Mouse (Mus musculus) kidney, embryonic 15.5 days (tissue): Measurements from ENCODE around the gene Cx3cl1. TPM values are rescaled to one million over a fixed set of nuclear protein-coding genes. Genes with fewer than 3 reads are reported as not detected.

Source experiments
- ATAC-seq: fragments of 200-750 bp; cut with Nextera tagmentation; replicated peaks from 2 replicates; pipeline ENCODE4 v1.8.0; 2017; ENCODE audit warnings: moderate TSS enrichment; ENCODE audit not compliant: low FRiP score
- H3K27ac ChIP-seq: fragments of 300-500 bp; sonication (generic); 2 replicates; pipeline ENCODE4 v1.5.1; 2015; ENCODE audit warnings: mild to moderate bottlenecking, inconsistent platforms
- H3K27me3 ChIP-seq: fragments of 300-500 bp; sonication (generic); 2 replicates; pipeline ENCODE4 v1.6.1; 2015; ENCODE audit warnings: inconsistent platforms
- H3K36me3 ChIP-seq: fragments of 300-500 bp; sonication (generic); 2 replicates; pipeline ENCODE4 v1.6.1; 2015; ENCODE audit warnings: inconsistent platforms
- H3K4me1 ChIP-seq: fragments of 300-500 bp; sonication (generic); 2 replicates; pipeline ENCODE4 v1.6.1; 2015; ENCODE audit warnings: inconsistent platforms
- H3K4me2 ChIP-seq: fragments of 300-500 bp; sonication (generic); 2 replicates; pipeline ENCODE4 v1.6.1; 2015; ENCODE audit warnings: moderate library complexity, mild to moderate bottlenecking, inconsistent platforms
- H3K4me3 ChIP-seq: fragments of 300-500 bp; sonication (generic); replicated peaks from 2 replicates; pipeline ENCODE4 v1.5.1; 2015; ENCODE audit warnings: mild to moderate bottlenecking, inconsistent platforms
- H3K9ac ChIP-seq: fragments of 300-500 bp; sonication (generic); 2 replicates; pipeline ENCODE4 v1.6.1; 2015; ENCODE audit warnings: mild to moderate bottlenecking, inconsistent platforms
- H3K9me3 ChIP-seq: fragments of 300-500 bp; sonication (generic); replicated peaks from 2 replicates; pipeline ENCODE4 v1.6.1; 2016; ENCODE audit warnings: inconsistent platforms
- WGBS: fragments of 180-500 bp; shearing (Covaris S2); methylation state at CpG from one replicate; pipeline ENCODE4 v1.1.7; 2015; ENCODE audit warnings: mixed read lengths; 5-methylcytosine and 5-hydroxymethylcytosine counted together
- polyA plus RNA-seq: library from polyadenylated mRNA; unstranded; fragments of >200 nt; fragmentation: Nextera tagmentation; extraction: Ambion mirVana; gene quantifications from 2 replicates; pipeline ENCODE4 v1.2.1, GENCODE M21; 2015

Cx3cl1 gene
- polyA plus RNA-seq, 1 experiment from 2014 or later, result 9.6 TPM

DNA sequence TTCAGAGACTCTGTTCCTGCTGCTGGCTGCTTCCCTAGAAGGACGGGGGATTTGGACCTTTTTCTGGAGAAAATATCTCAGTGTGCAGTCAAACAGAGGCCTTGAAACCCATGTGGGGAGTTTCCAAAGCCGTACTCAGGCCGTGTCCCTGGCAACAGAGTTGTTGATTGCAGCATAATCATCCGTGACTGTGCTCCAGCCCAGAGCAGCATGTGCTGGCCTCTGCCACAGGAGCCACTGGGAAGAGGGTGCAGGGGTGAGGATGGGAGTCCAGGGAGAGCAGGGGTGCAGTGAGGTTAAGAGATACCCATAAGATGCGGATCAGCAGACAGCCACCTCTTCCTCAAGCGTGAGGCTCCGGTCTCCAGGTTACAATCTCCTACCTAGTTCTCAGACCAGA lies 35.7 kb downstream of the Cx3cl1 start:
- no peak overlapping the region for H3K27ac ChIP-seq
- 0 out of 2 replicates have a peak, but pooled peaks cover 2% of the 10 kb centered on the region for H3K4me1 ChIP-seq
- H3K36me3 ChIP-seq, result no peaks in the 10 kb centered on the region
- H3K4me2 ChIP-seq, result no peak overlapping the region
- H3K27me3 ChIP-seq, result no peaks in the 10 kb centered on the region
- H3K9ac ChIP-seq, result no peak overlapping the region
- WGBS, result 53% methylated on average over 7 of the region's 7 CpGs
- ATAC-seq, result 0 out of 2 replicates have a peak, but pooled peaks have one; percentile 17
- no peak overlapping the region for H3K4me3 ChIP-seq
- H3K9me3 ChIP-seq, result no peaks in the 10 kb centered on the region

DNA sequence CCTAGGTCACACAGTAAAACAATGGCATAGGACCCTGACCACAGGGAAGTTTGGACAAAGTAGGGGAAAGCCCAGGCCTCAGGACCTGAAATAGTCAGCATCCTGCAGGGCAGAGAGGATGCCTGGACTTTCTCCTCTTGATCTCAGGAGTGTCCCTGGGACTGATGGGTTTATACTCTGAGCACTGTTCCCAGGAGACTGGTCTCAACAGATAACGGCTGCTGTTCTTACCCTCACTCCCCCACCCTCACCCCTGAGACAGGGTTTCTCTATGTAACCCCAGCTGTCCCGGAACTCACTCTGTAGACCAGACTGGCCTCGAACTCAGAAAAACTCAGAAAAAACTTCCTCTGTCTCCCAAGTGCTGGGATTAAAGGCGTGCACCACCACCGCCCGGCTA lies 36.6 kb downstream of the Cx3cl1 start:
- no peak overlapping the region for H3K27ac ChIP-seq
- no peaks in the 10 kb centered on the region for H3K27me3 ChIP-seq
- H3K4me2 ChIP-seq, result no peak overlapping the region
- H3K9me3 ChIP-seq, result no peaks in the 10 kb centered on the region
- H3K9ac ChIP-seq, result no peak overlapping the region
- ATAC-seq, result no peak
- 0 out of 2 replicates have a peak, but pooled peaks cover 4% of the 10 kb centered on the region for H3K4me1 ChIP-seq
- no peaks in the 10 kb centered on the region for H3K36me3 ChIP-seq
- 74% methylated on average over 6 of the region's 6 CpGs for WGBS
- no peak overlapping the region for H3K4me3 ChIP-seq

DNA sequence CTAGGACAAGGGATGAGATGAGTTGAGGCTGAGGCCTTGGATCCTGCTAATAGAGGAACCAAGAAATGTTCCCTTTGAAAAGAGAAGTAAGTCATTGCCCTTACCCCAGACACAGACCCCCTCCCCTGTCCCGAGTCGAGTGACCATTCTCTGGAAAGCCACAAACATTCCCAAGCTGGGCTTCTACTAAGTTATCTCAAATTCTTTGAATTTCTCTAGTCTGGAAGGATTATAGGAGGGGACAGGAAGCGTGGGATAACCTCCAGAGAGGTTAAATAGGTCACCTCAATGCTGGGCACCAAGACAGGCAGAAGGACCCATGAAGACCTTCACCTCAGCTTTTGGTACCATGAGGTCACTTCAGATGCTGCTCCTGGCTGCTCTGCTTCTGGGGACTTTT lies 38.3 kb downstream of the Cx3cl1 start, which contains the start of gene Ccl17:
Ccl17 (plus strand) TSS at position 301 of the 400 bp plus-strand sequence.
- H3K27ac ChIP-seq, result no peak within 1 kb of the TSS
- H3K4me1 ChIP-seq, result 0 out of 2 replicates have a peak, but pooled peaks cover 4% of the 10 kb centered on the region
- no peak within 1 kb of the TSS for H3K4me2 ChIP-seq
- H3K27me3 ChIP-seq, result no peaks in the 10 kb centered on the region
- no peak for ATAC-seq
- H3K9ac ChIP-seq, result no peak within 1 kb of the TSS
- H3K9me3 ChIP-seq, result no peaks in the 10 kb centered on the region
- no peak within 1 kb of the TSS for H3K4me3 ChIP-seq
- no peaks in the 10 kb centered on the region for H3K36me3 ChIP-seq
- 71% methylated on average over 3 of the region's 3 CpGs for WGBS

DNA sequence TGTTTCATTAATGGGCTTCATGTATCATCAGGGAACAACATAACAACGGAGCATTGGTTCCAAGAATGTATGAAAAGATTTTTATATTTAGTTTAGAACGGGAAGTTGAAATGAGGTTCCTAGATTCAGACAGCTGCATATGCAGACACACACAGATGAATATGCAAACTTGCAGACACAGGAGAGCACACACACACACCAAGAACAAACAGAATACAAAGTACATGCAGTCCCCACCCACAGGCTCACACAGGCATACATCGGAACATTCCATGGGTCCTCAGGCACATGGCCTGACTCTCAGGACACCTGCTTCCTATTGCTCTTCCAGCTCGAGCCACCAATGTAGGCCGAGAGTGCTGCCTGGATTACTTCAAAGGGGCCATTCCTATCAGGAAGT lies 39.0 kb downstream of the Cx3cl1 start:
- Histone ChIP-seq H3K4me3 (no peak overlapping the region), H3K9ac (no peak overlapping the region), H3K36me3 (no peaks in the 10 kb centered on the region), H3K27ac (no peak overlapping the region), H3K27me3 (no peaks in the 10 kb centered on the region), H3K9me3 (no peaks in the 10 kb centered on the region), H3K4me2 (no peak overlapping the region), H3K4me1 (0 out of 2 replicates have a peak, but pooled peaks cover 4% of the 10 kb centered on the region)
- ATAC-seq, result no peak
- WGBS, result 75% methylated on average over 5 of the region's 5 CpGs

DNA sequence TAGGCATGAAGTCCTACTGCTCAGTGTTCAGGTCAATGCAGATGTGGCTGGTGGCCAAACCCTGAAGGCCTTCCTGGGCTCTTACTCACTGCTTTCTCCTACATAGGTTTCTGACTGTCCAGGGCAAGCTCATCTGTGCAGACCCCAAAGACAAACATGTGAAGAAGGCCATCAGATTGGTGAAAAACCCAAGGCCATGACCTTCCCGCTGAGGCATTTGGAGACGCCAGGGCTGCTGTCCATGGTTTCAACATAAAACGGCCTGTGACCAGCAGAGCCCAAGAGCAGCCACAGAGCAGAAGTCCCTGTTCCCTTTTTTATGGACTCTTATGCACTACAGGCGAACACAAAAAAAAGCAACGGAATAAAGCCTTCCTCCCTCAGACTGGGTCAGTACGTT lies 39.8 kb downstream of the Cx3cl1 start:
- Histone ChIP-seq H3K4me3 (no peak overlapping the region), H3K27me3 (no peaks in the 10 kb centered on the region), H3K27ac (no peak overlapping the region), H3K36me3 (no peaks in the 10 kb centered on the region), H3K4me1 (0 out of 2 replicates have a peak, but pooled peaks cover 4% of the 10 kb centered on the region), H3K9ac (no peak overlapping the region), H3K9me3 (no peaks in the 10 kb centered on the region), H3K4me2 (no peak overlapping the region)
- WGBS, result 62% methylated on average over 6 of the region's 6 CpGs
- ATAC-seq, result no peak; the same call in 1 of the 2 replicates

DNA sequence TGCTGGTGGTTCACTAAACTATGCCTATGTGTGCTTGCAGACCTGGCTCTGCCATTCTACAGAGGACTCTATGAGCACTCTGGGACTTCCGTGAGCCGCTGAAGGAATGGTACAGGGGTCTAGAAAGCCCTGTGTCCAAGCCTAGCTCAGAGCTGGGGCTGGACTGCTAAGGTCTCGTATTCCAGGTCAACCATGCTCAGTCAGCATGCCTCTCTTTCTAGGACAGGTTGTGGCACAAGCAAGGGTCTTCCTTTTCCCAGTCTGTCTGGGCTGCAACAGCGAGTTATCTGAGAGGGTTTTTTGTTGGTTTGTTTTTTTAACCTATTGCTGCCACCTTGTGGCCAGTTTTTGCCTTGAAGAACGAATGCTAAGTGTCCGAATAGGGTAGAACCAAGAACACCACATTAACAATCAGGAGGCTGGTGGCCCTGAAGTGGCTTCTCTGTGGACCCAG lies 40.9 kb downstream of the Cx3cl1 start:
- Histone ChIP-seq H3K4me2 (peak overlapping the region; percentile 36), H3K36me3 (no peaks in the 10 kb centered on the region), H3K27me3 (no peaks in the 10 kb centered on the region), H3K4me1 (0 out of 2 replicates have a peak, but pooled peaks cover 4% of the 10 kb centered on the region), H3K9me3 (no peaks in the 10 kb centered on the region), H3K9ac (no peak overlapping the region), H3K27ac (no peak overlapping the region), H3K4me3 (no peak overlapping the region)
- 30% methylated on average over 6 of the region's 6 CpGs for WGBS
- peak; percentile 65 for ATAC-seq

DNA sequence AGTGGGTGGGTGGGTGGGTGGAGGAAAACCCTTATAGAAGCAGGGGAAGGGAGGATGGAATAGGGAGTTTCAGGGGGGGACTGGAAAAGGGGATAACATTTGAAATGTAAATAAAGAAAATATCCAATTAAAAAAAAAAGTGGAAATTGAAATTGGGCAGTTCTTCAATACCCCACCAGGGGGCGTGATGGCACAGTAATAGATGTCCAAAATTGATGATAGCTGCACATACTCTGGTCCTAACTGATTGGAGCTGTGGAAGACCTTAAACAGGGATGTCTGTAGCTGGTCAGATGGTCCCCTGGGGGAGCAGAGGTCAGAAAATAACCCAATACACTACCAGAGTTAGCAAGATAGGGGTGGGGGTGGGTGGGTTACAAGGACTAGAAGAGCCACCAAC lies 42.7 kb downstream of the Cx3cl1 start:
- no peaks in the 10 kb centered on the region for H3K36me3 ChIP-seq
- no peak overlapping the region for H3K27ac ChIP-seq
- no peaks in the 10 kb centered on the region for H3K27me3 ChIP-seq
- no peak overlapping the region for H3K4me2 ChIP-seq
- H3K9me3 ChIP-seq, result no peaks in the 10 kb centered on the region
- H3K4me1 ChIP-seq, result 0 out of 2 replicates have a peak, but pooled peaks cover 4% of the 10 kb centered on the region
- ATAC-seq, result no peak
- no peak overlapping the region for H3K4me3 ChIP-seq
- H3K9ac ChIP-seq, result no peak overlapping the region
- 0% methylated on average over 1 of the region's 1 CpGs for WGBS

DNA sequence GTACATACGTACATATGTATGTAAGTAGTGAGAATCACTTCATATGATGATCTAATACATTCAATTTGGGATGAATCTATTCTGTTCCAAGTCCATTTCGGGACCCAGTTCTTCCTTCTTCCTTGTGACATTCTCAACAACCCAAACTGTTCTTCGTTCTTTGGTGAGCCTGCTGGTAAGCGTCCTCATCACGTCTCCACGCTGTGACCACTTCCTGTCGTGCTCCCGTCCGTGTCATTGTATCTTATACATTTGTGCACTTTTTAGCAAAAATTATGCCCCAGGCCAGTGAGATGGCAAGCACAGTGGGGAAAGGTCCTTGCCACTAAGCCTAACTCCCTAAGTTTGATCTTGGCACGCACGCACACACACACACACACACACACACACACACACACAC lies 46.1 kb downstream of the Cx3cl1 start:
- Histone ChIP-seq H3K36me3 (peaks cover 27% of the 10 kb centered on the region), H3K9ac (no peak overlapping the region), H3K27ac (no peak overlapping the region), H3K4me3 (no peak overlapping the region), H3K4me2 (no peak overlapping the region), H3K27me3 (no peaks in the 10 kb centered on the region), H3K9me3 (no peaks in the 10 kb centered on the region), H3K4me1 (peaks cover 3% of the 10 kb centered on the region; the same call in 1 of the 2 replicates)
- WGBS, result 87% methylated on average over 11 of the region's 11 CpGs
- no peak for ATAC-seq

DNA sequence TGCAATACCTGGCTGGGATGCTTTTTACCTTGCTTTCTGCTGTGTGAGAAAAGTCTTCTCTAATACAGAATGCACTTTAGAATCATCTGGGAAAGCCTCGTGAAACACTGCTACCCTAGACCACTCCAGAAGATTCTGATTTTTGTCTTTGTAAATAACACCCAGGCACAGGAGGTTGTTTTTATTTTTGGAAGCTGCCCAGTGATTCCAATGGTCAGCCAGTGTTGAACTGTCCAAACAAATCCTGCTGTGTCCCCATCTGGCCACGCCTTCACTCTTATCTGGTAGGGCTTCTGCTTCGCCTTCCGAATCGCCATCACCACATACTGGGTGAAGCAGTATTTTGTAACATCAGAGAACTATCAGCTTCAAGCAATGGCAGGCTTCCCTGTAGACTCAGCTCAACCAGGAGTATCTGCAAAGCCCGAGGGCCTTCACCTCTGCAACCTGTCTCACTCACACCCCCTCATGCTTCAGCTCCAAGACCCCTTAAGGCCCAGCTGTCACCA lies 47.9 kb downstream of the Cx3cl1 start:
- H3K9me3 ChIP-seq, result no peaks in the 10 kb centered on the region
- no peak for ATAC-seq
- H3K36me3 ChIP-seq, result peaks cover 45% of the 10 kb centered on the region
- 84% methylated on average over 6 of the region's 6 CpGs for WGBS
- peaks cover 12% of the 10 kb centered on the region for H3K4me1 ChIP-seq
- H3K4me3 ChIP-seq, result no peak overlapping the region
- no peak overlapping the region for H3K9ac ChIP-seq
- H3K27ac ChIP-seq, result no peak overlapping the region
- no peak overlapping the region for H3K4me2 ChIP-seq
- no peaks in the 10 kb centered on the region for H3K27me3 ChIP-seq

DNA sequence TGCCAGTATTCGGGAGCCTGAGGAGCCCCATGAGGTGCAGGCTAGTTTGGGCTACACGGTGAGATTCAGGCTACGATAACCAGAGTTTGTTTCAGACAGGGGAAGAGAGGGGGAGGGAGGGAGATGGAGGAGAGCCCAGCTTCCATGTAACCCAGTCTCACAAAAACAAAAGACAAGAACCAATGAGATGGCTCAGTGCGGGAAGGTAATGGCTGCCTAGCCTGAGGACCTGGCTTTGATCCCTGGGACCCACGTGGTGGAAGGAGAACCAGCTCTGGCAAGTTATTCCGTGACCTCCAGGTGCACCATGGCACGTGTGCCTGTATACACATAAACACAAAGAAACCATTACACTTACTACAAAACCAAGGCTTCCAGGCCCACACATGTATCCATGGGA lies 48.7 kb downstream of the Cx3cl1 start:
- H3K4me2 ChIP-seq, result no peak overlapping the region

DNA sequence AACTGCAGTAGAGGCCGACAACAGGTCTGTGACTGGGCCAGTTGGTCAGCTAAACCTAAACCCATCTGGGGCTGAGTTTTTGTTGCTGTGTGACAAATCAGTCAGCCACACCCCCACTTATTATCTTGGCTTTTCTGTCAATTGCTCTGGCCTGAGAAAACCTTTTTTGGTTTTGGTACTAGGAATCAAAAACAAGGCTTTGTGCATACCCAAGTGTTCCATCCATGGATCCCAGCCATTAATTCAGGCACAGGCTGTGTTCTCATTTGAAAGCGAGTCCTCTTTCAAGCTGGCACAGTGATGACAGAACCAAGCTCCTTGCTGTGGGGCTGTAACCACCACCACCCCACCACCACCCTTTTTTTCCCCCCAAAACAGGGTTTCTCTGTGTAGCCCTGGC lies 49.6 kb downstream of the Cx3cl1 start:
- Histone ChIP-seq H3K4me1 (peaks cover 12% of the 10 kb centered on the region), H3K27me3 (no peaks in the 10 kb centered on the region), H3K4me2 (no peak overlapping the region), H3K9ac (no peak overlapping the region), H3K9me3 (no peaks in the 10 kb centered on the region), H3K4me3 (no peak overlapping the region), H3K27ac (no peak overlapping the region), H3K36me3 (peaks cover 60% of the 10 kb centered on the region)
- ATAC-seq, result no peak
- 95% methylated on average over 2 of the region's 2 CpGs for WGBS

More for the DNA sequence above, 48.7 kb downstream of the Cx3cl1 start:
- Histone ChIP-seq H3K27me3 (no peaks in the 10 kb centered on the region), H3K9ac (no peak overlapping the region), H3K36me3 (peaks cover 52% of the 10 kb centered on the region), H3K27ac (no peak overlapping the region), H3K9me3 (no peaks in the 10 kb centered on the region), H3K4me3 (no peak overlapping the region), H3K4me1 (peaks cover 12% of the 10 kb centered on the region)
- 78% methylated on average over 7 of the region's 7 CpGs for WGBS
- no peak for ATAC-seq

DNA sequence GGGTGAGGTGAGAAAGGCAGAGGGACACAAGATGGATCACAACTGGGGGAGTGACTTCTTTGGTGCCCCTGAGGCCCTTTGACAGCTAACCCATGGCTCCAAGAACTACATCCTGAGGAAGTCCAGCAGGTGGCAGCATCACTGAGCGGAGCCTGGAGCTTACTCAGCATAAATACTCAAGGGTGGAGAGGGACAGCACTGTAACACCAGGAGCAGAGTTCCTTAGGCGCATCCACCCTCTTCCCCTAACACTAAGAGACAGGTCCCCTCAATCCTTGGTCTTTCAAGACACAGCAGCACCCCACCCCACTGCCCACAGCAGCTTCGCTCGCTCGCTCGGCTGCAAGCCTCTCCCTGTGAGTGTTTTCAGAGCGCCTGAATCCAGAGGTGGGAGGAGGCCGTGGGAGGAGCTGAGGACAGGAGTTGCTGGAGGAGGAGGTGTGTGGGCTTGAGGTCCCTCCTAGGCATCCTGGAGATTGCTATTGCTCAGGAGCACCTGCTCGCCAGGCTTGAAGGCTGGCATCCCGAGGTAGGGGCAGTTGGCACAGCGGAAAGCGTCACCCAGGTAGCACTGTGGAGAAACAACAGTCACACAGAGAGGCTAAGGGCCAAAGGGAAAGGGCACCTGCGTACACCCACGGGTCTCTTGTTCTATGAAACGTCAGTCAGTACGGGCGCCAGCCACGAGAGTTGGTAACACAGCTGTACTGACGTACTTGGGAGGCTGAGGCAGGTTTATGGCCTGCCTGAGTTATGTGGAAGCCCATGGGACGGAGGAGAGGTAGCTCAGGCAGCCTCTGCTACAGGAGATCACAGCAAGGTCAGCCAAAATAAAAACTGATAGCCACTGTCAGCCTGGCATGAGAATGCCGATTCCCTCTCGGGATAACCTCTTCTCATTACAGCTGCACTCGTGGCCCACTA lies 51.1 kb downstream of the Cx3cl1 start:
- Histone ChIP-seq H3K27me3 (no peaks in the 10 kb centered on the region), H3K27ac (no peak overlapping the region), H3K9me3 (no peaks in the 10 kb centered on the region), H3K4me1 (peaks cover 12% of the 10 kb centered on the region), H3K9ac (no peak overlapping the region), H3K36me3 (peaks cover 73% of the 10 kb centered on the region), H3K4me3 (peak overlapping the region; percentile 9; the same call in 1 of the 2 replicates), H3K4me2 (peak overlapping the region; percentile 46)
- peak; percentile 85 for ATAC-seq
- 46% methylated on average over 23 of the region's 23 CpGs for WGBS
